Mouse (Mus musculus): ENCODE data around the gene Gm5737.

DNA sequence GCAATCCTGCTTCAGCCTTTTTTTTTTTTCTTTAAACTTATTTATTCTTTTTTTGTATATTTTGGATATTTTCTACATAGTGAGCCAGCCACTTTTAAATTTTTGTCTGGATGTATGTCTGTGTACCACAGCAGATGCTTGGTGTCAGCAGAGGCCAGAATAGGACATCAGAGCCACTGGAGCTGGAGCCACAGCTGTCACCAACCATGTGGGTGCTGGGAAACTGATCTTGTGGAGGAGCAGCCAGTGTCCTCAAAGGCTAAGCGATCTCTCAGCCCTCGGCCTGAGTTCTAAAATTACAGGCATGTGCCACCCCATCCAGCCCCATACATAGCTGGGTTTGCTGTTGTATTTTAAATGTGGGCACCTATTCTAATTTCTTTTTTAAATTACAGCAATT lies 27.6 kb downstream of the Gm5737 start:
- TF ChIP-seq CTCF (IDR thresholded peaks at IDR 0.05; ENCODE audit: insufficient read depth, low read length) (no peak), POLR2A (IDR thresholded peaks at IDR 0.05; ENCODE audit: borderline replicate concordance, extremely low read depth, low read depth, low read length) (no peak)

Measured in lung, adult 2 months (tissue).